Mouse (Mus musculus) myocyte (in vitro differentiated cells): ENCODE measurements at regions not wholly inside any gene's neighbourhood (a gene's known extent, or its start where the extent isn't known, plus 50 kb on each side); places are given as distances from the start of the nearest gene placed in this dataset.
A peak's percentile ranks its signal among the peaks of the same experiment; 100 is the strongest.

Source experiments
- H3K27me3 ChIP-seq: one replicate; pipeline ENCODE4 v1.6.1; 2011; ENCODE audit not compliant: control insufficient read depth, insufficient read depth, insufficient read length
- H3K36me3 ChIP-seq: one replicate; pipeline ENCODE4 v1.6.1; 2011; ENCODE audit not compliant: control insufficient read depth, insufficient read depth
- H3K4me2 ChIP-seq: one replicate; pipeline ENCODE4 v1.6.1; 2011; ENCODE audit warnings: low read depth, control low read depth
- H3K4me3 ChIP-seq: one replicate; pipeline ENCODE4 v1.5.1; 2011; ENCODE audit warnings: mild to moderate bottlenecking, control low read depth, moderate library complexity
- H3K79me2 ChIP-seq: one replicate; pipeline ENCODE4 v1.6.1; 2011; ENCODE audit not compliant: control insufficient read depth, insufficient read depth
- H3ac ChIP-seq: one replicate; pipeline ENCODE4 v1.6.1; 2011; ENCODE audit not compliant: control insufficient read depth, insufficient read length
- CEBPB ChIP-seq: IDR thresholded peaks from 2 replicates; pipeline ENCODE4 v1.6.1; 2011; ENCODE audit warnings: mild to moderate bottlenecking, moderate library complexity; ENCODE audit not compliant: poor library complexity, insufficient read depth, severe bottlenecking
- E2F4 ChIP-seq: IDR thresholded peaks from one replicate; pipeline ENCODE4 v1.6.1; 2011; ENCODE audit warnings: mild to moderate bottlenecking, control low read depth, moderate library complexity; ENCODE audit not compliant: insufficient read depth
- MAX ChIP-seq: IDR thresholded peaks from one replicate; pipeline ENCODE4 v1.6.1; 2011; ENCODE audit warnings: low read depth, mild to moderate bottlenecking, control low read depth
- MYOD1 ChIP-seq, 3 experiments: IDR thresholded peaks; one replicate each; pipeline ENCODE4 v1.6.1; 2011; ENCODE audit warnings: control low read depth in 2 of 3, low read depth in 2 of 3, mild to moderate bottlenecking in 2 of 3, moderate library complexity in 1 of 3; ENCODE audit not compliant: insufficient read length in 2 of 3, control insufficient read depth in 1 of 3
- MYOG ChIP-seq, 3 experiments: IDR thresholded peaks; one replicate each; pipeline ENCODE4 v1.6.1; 2011; ENCODE audit warnings: control low read depth in 2 of 3, low read depth in 2 of 3, mild to moderate bottlenecking in 2 of 3; ENCODE audit not compliant: insufficient read length in 2 of 3, control insufficient read depth in 1 of 3, insufficient read depth in 1 of 3
- POLR2A ChIP-seq: IDR thresholded peaks from one replicate; pipeline ENCODE4 v1.6.1; 2011; ENCODE audit warnings: low read depth, mild to moderate bottlenecking, control low read depth, moderate library complexity; ENCODE audit not compliant: insufficient read length
- POLR2AphosphoS2 ChIP-seq: IDR thresholded peaks from one replicate; pipeline ENCODE4 v1.6.1; 2011; ENCODE audit warnings: low read depth, control low read depth; ENCODE audit not compliant: insufficient read length
- REST ChIP-seq: IDR thresholded peaks from one replicate; pipeline ENCODE4 v1.6.1; 2011; ENCODE audit warnings: mild to moderate bottlenecking, control low read depth, moderate library complexity; ENCODE audit not compliant: insufficient read depth, insufficient read length
- SRF ChIP-seq: IDR thresholded peaks from one replicate; pipeline ENCODE4 v1.6.1; 2011; ENCODE audit warnings: low read depth; ENCODE audit not compliant: control insufficient read depth, insufficient read length
- TCF12 ChIP-seq: IDR thresholded peaks from one replicate; pipeline ENCODE4 v1.6.1; 2011; ENCODE audit warnings: mild to moderate bottlenecking, control low read depth; ENCODE audit not compliant: poor library complexity, insufficient read depth, severe bottlenecking
- TCF3 ChIP-seq: IDR thresholded peaks from one replicate; pipeline ENCODE4 v1.6.1; 2011; ENCODE audit warnings: low read depth, control low read depth; ENCODE audit not compliant: insufficient read length
- USF1 ChIP-seq: IDR thresholded peaks from one replicate; pipeline ENCODE4 v1.6.1; 2011; ENCODE audit warnings: low read depth, mild to moderate bottlenecking, control low read depth, moderate library complexity

- H3ac ChIP-seq = no peak overlapping the region
- H3K27me3 ChIP-seq = no peaks in the 10 kb centered on the region
- no peak overlapping the region for H3K4me3 ChIP-seq
- no peaks in the 10 kb centered on the region for H3K36me3 ChIP-seq
- TF ChIP-seq E2F4 = no peak
- no peak for TF ChIP-seq POLR2AphosphoS2
- TF ChIP-seq USF1 = no peak
- no peak for TF ChIP-seq TCF3
- no peaks in the 10 kb centered on the region for H3K79me2 ChIP-seq
- no peak overlapping the region for H3K4me2 ChIP-seq
These were observed 159.7 kb downstream of the Stk31 start for GRCm38 (mm10) chr6:49555069-49555468.

- no peaks in the 10 kb centered on the region for H3K36me3 ChIP-seq
- H3K4me2 ChIP-seq = no peak overlapping the region
- no peak overlapping the region for H3ac ChIP-seq
- no peaks in the 10 kb centered on the region for H3K27me3 ChIP-seq
- TF ChIP-seq USF1 (no peak), SRF (no peak)
- H3K4me3 ChIP-seq = no peak overlapping the region
- H3K79me2 ChIP-seq = no peaks in the 10 kb centered on the region
These were observed 163.1 kb downstream of the Stk31 start for GRCm38 (mm10) chr6:49558508-49558907.

- Histone ChIP-seq H3K79me2 (no peaks in the 10 kb centered on the region), H3ac (no peak overlapping the region), H3K4me2 (no peak overlapping the region), H3K36me3 (no peaks in the 10 kb centered on the region), H3K4me3 (no peak overlapping the region), H3K27me3 (no peaks in the 10 kb centered on the region)
- TF ChIP-seq POLR2AphosphoS2 (no peak), CEBPB (no peak), MAX (no peak), E2F4 (no peak)
These were observed 163.7 kb downstream of the Stk31 start for GRCm38 (mm10) chr6:49559112-49559511.

- no peak overlapping the region for H3ac ChIP-seq
- H3K4me2 ChIP-seq = peak overlapping the region; percentile 64
- H3K36me3 ChIP-seq = no peaks in the 10 kb centered on the region
- no peak for TF ChIP-seq POLR2AphosphoS2
- TF ChIP-seq REST = no peak
- TF ChIP-seq MAX = no peak
- no peak for TF ChIP-seq E2F4
- TF ChIP-seq POLR2A = no peak
- no peak for TF ChIP-seq TCF12
- no peak for TF ChIP-seq MYOD1 (IDR thresholded peaks at IDR 0.05; ENCODE audit: control insufficient read depth in 1 of 3, insufficient read length in 2 of 3, low read depth in 2 of 3)
- no peak for TF ChIP-seq TCF3
- no peak for TF ChIP-seq CEBPB
- TF ChIP-seq USF1 = no peak
- no peak for TF ChIP-seq SRF
- no peak for TF ChIP-seq MYOG (IDR thresholded peaks at IDR 0.05; ENCODE audit: control insufficient read depth in 1 of 3, insufficient read depth in 1 of 3, insufficient read length in 2 of 3, low read depth in 2 of 3)
- no peaks in the 10 kb centered on the region for H3K79me2 ChIP-seq
- H3K4me3 ChIP-seq = no peak overlapping the region
- H3K27me3 ChIP-seq = no peaks in the 10 kb centered on the region
These were observed 182.9 kb downstream of the Stk31 start for GRCm38 (mm10) chr6:49578340-49578739.

- Histone ChIP-seq H3K4me3 (no peak overlapping the region), H3K27me3 (no peaks in the 10 kb centered on the region), H3K36me3 (no peaks in the 10 kb centered on the region), H3K79me2 (no peaks in the 10 kb centered on the region), H3K4me2 (no peak overlapping the region), H3ac (no peak overlapping the region)
- TF ChIP-seq TCF3 (no peak), POLR2A (no peak), MYOD1 (IDR thresholded peaks at IDR 0.05; ENCODE audit: control insufficient read depth in 1 of 3, insufficient read length in 2 of 3, low read depth in 2 of 3) (no peak), MYOG (IDR thresholded peaks at IDR 0.05; ENCODE audit: control insufficient read depth in 1 of 3, insufficient read depth in 1 of 3, insufficient read length in 2 of 3, low read depth in 2 of 3) (no peak), TCF12 (no peak), CEBPB (no peak), MAX (no peak), SRF (no peak), REST (no peak), E2F4 (no peak), USF1 (no peak), POLR2AphosphoS2 (no peak)
These were observed 184.3 kb downstream of the Stk31 start for GRCm38 (mm10) chr6:49579691-49580090.

- Histone ChIP-seq H3K79me2 (no peaks in the 10 kb centered on the region), H3K36me3 (no peaks in the 10 kb centered on the region), H3ac (no peak overlapping the region), H3K4me3 (no peak overlapping the region), H3K4me2 (no peak overlapping the region), H3K27me3 (no peaks in the 10 kb centered on the region)
- TF ChIP-seq MYOD1 (IDR thresholded peaks at IDR 0.05; ENCODE audit: control insufficient read depth in 1 of 3, insufficient read length in 2 of 3, low read depth in 2 of 3) = no peak
These were observed 186.8 kb downstream of the Stk31 start for GRCm38 (mm10) chr6:49582040-49582707.
